Mouse (Mus musculus): ENCODE measurements around the gene Hist1h2bn. TPM values are rescaled to one million over a fixed set of nuclear protein-coding genes. Genes with fewer than 3 reads are reported as not detected.
"Not testable (repeated sequence)": the region's sequence is repeated elsewhere in the genome, so short reads cannot be mapped to it uniquely, and the experiment has no call there.

The Hist1h2bn gene
- polyA plus RNA-seq (2012; rRNA removed): 213 and 218 TPM in 2 replicates

DNA sequence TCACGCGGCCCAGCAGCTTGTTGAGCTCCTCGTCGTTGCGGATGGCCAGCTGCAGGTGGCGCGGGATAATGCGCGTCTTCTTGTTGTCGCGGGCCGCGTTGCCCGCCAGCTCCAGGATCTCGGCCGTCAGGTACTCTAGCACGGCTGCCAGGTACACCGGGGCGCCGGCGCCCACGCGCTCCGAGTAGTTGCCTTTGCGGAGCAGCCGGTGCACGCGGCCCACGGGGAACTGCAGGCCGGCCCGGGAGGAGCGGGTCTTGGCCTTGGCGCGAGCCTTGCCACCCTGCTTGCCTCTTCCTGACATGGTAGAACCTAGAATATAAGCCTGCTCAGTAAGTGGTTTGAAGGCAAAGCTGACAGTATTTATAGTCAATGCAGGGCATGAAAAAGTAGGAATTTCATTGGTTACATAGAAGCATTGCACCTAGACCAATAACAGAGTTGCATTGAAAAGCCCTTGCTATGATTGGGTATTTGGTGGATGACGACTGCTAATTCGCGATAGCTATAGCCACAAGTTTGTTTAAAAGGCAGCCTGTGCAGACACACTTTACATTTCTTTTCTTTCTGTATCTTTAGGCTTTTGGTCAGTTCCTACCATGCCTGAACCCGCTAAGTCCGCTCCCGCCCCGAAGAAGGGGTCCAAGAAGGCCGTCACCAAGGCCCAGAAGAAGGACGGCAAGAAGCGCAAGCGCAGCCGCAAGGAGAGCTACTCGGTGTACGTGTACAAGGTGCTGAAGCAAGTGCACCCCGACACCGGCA lies at the start of gene Hist1h2bn, which contains the start of gene Hist1h2ak:
Gene Hist1h2bn (plus strand): TSS at position 600 of the 762 bp plus-strand sequence.
Gene Hist1h2ak (minus strand): TSS at position 304 of the 762 bp plus-strand sequence.
- peak; percentile 78 for DNase-seq
- WGBS: under 1% methylated on average over 50 of the region's 50 CpGs
- H3K36me3 ChIP-seq (ENCODE audit: control insufficient read depth, insufficient read depth, low read length); H3K27me3 ChIP-seq (ENCODE audit: control insufficient read depth, insufficient read depth, low read length); H3K4me1 ChIP-seq (replicated peaks; ENCODE audit: control insufficient read depth, insufficient read depth, low read length): not testable (repeated sequence)
- peak; percentile 68; the same call in 1 of the 2 replicates for TF ChIP-seq POLR2A (IDR thresholded peaks at IDR 0.05; ENCODE audit: control insufficient read depth, extremely low read depth, insufficient read depth, low read length, poor library complexity)
- Histone ChIP-seq H3K4me3 (ENCODE audit: control insufficient read depth, insufficient read depth, low read length) (peak within 1 kb of the TSS; percentile 69), H3K27ac (ENCODE audit: control insufficient read depth, insufficient read depth, low read length) (peak within 1 kb of the TSS; percentile 94)

GRCm38 (mm10) chr13:21706669-21707068 lies 47.3 kb upstream of the Hist1h2bn start:
- Histone ChIP-seq H3K27ac (ENCODE audit: control insufficient read depth, insufficient read depth, low read length) (no peak overlapping the region), H3K4me3 (ENCODE audit: control insufficient read depth, insufficient read depth, low read length) (no peak overlapping the region), H3K27me3 (ENCODE audit: control insufficient read depth, insufficient read depth, low read length) (no peaks in the 10 kb centered on the region; the same call in 1 of the 2 replicates), H3K36me3 (ENCODE audit: control insufficient read depth, insufficient read depth, low read length) (no peaks in the 10 kb centered on the region), H3K4me1 (replicated peaks; ENCODE audit: control insufficient read depth, insufficient read depth, low read length) (no peaks in the 10 kb centered on the region)
- WGBS: 74% methylated on average over 4 of the region's 4 CpGs
- TF ChIP-seq CTCF (IDR thresholded peaks at IDR 0.05; ENCODE audit: borderline replicate concordance, control insufficient read depth, extremely low read depth, insufficient read depth, low read length, poor library complexity) (no peak), POLR2A (IDR thresholded peaks at IDR 0.05; ENCODE audit: control insufficient read depth, extremely low read depth, insufficient read depth, low read length, poor library complexity) (no peak)
- DNase-seq: no peak

GRCm38 (mm10) chr13:21710031-21710711 lies 43.8 kb upstream of the Hist1h2bn start:
- Histone ChIP-seq H3K27me3 (ENCODE audit: control insufficient read depth, insufficient read depth, low read length) (no peaks in the 10 kb centered on the region), H3K4me3 (ENCODE audit: control insufficient read depth, insufficient read depth, low read length) (peak overlapping the region; percentile 93), H3K4me1 (replicated peaks; ENCODE audit: control insufficient read depth, insufficient read depth, low read length) (peaks cover 2% of the 10 kb centered on the region), H3K36me3 (ENCODE audit: control insufficient read depth, insufficient read depth, low read length) (no peaks in the 10 kb centered on the region), H3K27ac (ENCODE audit: control insufficient read depth, insufficient read depth, low read length) (peak overlapping the region; percentile 81)
- peak; percentile 92 for DNase-seq
- WGBS: under 1% methylated on average over 32 of the region's 32 CpGs
- TF ChIP-seq CTCF (IDR thresholded peaks at IDR 0.05; ENCODE audit: borderline replicate concordance, control insufficient read depth, extremely low read depth, insufficient read depth, low read length, poor library complexity) (peak; percentile 76), POLR2A (IDR thresholded peaks at IDR 0.05; ENCODE audit: control insufficient read depth, extremely low read depth, insufficient read depth, low read length, poor library complexity) (no peak)

DNA sequence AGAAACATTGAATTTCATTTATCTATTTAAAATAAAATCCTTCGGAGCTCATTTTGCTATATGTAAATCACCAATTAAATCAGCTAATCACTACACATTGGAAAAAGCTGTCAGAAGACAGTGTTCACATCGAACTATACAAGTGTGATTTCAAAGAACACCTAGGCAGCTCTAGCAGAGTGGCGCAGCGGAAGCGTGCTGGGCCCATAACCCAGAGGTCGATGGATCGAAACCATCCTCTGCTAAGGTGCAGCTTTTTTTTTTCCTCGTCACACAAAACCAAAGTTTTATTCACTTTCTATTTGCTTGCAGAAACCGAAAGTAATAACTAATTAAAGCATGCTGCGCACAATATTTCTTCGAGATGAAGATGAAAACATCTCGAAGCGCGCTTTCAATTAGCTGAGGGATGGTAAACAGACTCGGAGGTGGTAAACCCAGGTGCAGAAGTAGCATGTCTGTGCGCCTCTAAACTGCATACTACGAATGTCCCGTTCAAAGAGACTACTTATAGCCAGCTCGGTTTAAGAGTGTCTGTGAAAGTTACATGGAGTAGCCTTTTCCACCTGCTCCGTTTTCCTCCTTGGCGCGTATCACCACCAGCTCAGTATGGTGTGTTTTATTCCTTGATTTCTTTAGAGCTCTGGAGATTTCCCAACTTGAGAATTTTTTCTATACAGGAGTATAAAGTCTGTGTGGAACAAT lies 43.0 kb upstream of the Hist1h2bn start:
- Histone ChIP-seq H3K27me3 (ENCODE audit: control insufficient read depth, insufficient read depth, low read length) (no peaks in the 10 kb centered on the region), H3K36me3 (ENCODE audit: control insufficient read depth, insufficient read depth, low read length) (no peaks in the 10 kb centered on the region), H3K27ac (ENCODE audit: control insufficient read depth, insufficient read depth, low read length) (peak overlapping the region; percentile 48; the same call in 1 of the 2 replicates), H3K4me3 (ENCODE audit: control insufficient read depth, insufficient read depth, low read length) (peak overlapping the region; percentile 3; the same call in 1 of the 2 replicates), H3K4me1 (replicated peaks; ENCODE audit: control insufficient read depth, insufficient read depth, low read length) (peaks cover 2% of the 10 kb centered on the region)
- no peak for TF ChIP-seq CTCF (IDR thresholded peaks at IDR 0.05; ENCODE audit: borderline replicate concordance, control insufficient read depth, extremely low read depth, insufficient read depth, low read length, poor library complexity)
- WGBS: 4% methylated on average over 22 of the region's 22 CpGs
- DNase-seq: peak; percentile 85

- Histone ChIP-seq H3K4me3 (ENCODE audit: control insufficient read depth, insufficient read depth, low read length) (no peak overlapping the region), H3K36me3 (ENCODE audit: control insufficient read depth, insufficient read depth, low read length) (no peaks in the 10 kb centered on the region), H3K27ac (ENCODE audit: control insufficient read depth, insufficient read depth, low read length) (no peak overlapping the region), H3K4me1 (replicated peaks; ENCODE audit: control insufficient read depth, insufficient read depth, low read length) (peaks cover 2% of the 10 kb centered on the region), H3K27me3 (ENCODE audit: control insufficient read depth, insufficient read depth, low read length) (no peaks in the 10 kb centered on the region)
- TF ChIP-seq POLR2A (IDR thresholded peaks at IDR 0.05; ENCODE audit: control insufficient read depth, extremely low read depth, insufficient read depth, low read length, poor library complexity): no peak
- no peak for TF ChIP-seq CTCF (IDR thresholded peaks at IDR 0.05; ENCODE audit: borderline replicate concordance, control insufficient read depth, extremely low read depth, insufficient read depth, low read length, poor library complexity)
- no peak for DNase-seq
- WGBS: 53% methylated on average over 4 of the region's 4 CpGs
Observed at GRCm38 (mm10) chr13:21711698-21712097, 42.2 kb upstream of the Hist1h2bn start.

GRCm38 (mm10) chr13:21714725-21715124 lies 39.2 kb upstream of the Hist1h2bn start:
- Histone ChIP-seq H3K4me1 (replicated peaks; ENCODE audit: control insufficient read depth, insufficient read depth, low read length) (peaks cover 2% of the 10 kb centered on the region), H3K27me3 (ENCODE audit: control insufficient read depth, insufficient read depth, low read length) (no peaks in the 10 kb centered on the region), H3K36me3 (ENCODE audit: control insufficient read depth, insufficient read depth, low read length) (no peaks in the 10 kb centered on the region), H3K27ac (ENCODE audit: control insufficient read depth, insufficient read depth, low read length) (peak overlapping the region; percentile 72), H3K4me3 (ENCODE audit: control insufficient read depth, insufficient read depth, low read length) (no peak overlapping the region; the same call in 1 of the 2 replicates)
- DNase-seq: peak; percentile 76
- TF ChIP-seq POLR2A (IDR thresholded peaks at IDR 0.05; ENCODE audit: control insufficient read depth, extremely low read depth, insufficient read depth, low read length, poor library complexity) (no peak), CTCF (IDR thresholded peaks at IDR 0.05; ENCODE audit: borderline replicate concordance, control insufficient read depth, extremely low read depth, insufficient read depth, low read length, poor library complexity) (no peak)
- WGBS: 0% methylated on average over 7 of the region's 7 CpGs

All from thymus, adult 2 months (tissue).